Mouse (Mus musculus) MN1 (cell line): ENCODE data around the gene Sc5d.

Source experiments
- DNase-seq: peaks from one replicate; pipeline ENCODE4 v3.0.0-alpha.2; 2016; ENCODE audit warnings: low spot score

Sc5d gene

DNA sequence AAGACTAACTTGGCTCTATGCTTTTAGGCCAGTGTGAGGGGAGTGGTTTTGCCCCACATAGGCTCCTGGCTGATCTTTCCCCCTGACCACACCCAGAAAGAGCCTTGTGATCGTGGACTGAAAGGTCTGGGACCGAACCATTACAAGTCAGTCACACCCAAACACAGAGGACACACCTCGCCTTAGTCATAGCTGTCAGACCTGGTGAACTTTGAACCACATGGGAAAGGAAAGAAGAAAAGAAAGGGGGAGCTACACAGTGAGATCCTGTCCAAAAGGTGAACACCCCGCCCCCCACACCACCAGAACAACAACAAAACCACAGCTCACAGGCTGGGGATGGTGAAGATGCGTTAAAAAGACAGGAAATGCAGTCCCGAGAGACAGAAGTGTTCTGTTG, 14.9 kb downstream of the Sc5d start:
- no peak for DNase-seq

DNA sequence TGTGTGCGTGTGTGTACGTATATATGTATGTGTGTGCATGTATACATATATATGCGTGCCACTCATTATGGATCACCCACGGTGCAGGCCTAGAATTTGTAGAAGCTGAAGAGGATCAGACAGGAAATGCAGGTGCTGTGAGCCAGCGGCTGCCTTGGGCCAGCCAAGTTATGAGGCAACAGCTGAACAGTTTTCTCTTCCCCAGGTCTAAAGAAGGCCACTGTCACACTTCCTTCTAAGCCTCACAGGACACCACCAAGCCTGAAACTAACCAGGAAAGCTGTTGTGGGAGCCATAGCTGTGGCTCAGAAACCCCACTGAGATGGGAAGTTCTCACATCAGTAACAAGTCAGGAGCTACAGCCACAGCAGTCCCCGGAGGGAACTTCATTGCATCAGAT, 17.4 kb downstream of the Sc5d start:
- DNase-seq = no peak

DNA sequence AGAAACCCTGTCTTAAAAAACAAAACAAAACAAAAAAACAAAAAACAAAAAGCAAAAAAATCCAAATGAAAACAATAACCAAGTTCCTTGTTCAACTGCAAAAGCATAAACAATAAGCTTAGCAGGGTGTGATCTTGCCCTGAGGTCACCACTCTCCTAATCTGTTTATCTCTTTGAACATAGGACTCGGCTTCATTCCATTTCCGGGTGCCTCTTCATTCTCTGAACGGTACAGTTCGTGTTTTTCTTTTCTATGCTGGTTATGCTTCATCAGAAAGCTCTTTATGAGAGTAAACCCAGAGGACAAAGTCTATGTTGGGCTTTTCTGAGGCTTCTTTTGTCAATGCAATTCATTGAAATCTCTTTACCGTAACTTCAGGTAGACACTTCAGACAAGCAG, 19.9 kb downstream of the Sc5d start:
- no peak for DNase-seq

DNA sequence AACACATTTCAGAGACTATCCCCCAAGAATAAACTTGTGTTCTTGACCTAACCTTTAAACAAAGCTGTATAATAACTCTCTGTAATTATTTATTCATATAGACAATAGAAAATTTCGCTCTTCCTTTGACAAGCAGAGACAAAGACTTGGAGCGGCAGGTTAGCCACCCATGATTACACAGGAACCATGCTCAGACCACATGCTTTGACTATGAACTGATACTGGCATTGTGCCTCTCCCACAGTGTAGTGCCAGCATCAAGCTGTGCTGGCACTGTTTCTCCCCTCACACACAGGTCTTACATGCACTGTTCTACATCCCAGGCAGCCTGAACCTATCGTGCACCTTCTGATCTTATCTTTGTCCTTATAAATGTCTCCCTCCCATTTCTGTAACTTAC, 23.0 kb downstream of the Sc5d start:
- DNase-seq = no peak

DNA sequence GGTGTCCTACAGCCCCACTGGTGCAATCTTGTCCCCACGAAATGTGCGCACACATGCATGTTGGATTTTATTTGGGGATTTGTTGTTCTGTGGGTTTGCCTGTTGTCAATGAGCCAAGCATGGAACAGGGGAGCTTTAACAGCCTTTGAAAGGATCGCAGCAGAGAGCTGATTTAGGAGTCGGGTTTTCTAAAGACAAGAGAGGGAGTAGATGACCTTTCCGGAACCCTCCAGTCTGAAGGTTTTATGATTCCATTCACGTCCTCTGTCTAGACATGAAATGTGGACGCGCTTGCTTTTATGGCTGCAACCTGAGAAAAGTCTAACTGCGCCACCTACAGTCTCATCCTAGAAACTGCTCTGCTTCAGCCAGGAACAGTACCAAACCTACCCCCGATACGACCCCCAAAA, 23.5 kb downstream of the Sc5d start:
- no peak for DNase-seq

DNA sequence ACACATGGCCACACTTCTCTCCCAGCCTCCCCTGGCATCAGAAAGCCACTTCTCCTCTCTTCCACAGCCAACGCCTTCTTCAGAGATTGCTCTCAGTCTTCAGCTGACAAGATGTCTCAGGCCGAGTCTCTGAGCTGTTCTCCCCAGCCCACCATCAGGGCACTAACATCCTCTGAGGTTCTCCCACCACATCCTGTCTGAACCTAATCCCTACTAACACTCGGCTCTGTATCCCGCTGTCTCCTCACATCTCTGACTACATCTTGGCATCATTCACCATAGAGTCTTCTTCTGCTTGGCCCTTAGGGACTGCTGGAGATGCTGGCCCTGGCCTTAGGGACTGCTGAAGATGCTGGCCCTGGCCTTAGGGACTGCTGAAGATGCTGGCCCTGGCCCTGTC, 25.2 kb downstream of the Sc5d start:
- no peak for DNase-seq

DNA sequence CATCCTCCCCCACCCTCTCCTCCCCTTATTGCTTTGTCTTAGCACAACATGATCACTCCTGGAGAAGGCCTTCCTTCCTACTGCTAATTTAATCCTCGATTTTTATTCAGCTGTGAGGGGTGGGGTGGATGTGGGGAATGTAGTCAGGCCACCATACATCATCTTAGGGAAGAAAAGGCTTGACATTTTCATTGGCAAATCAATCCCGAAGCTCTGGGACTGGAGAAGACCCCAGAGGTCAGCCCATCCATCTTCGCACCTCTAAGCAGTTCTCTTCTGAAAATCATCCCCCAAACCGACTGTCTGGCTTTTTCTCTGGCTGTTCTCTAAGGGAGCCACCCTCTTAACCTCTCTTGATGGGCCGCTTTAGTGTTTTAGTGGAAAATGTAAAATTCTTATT, 32.9 kb downstream of the Sc5d start:
- no peak for DNase-seq

DNA sequence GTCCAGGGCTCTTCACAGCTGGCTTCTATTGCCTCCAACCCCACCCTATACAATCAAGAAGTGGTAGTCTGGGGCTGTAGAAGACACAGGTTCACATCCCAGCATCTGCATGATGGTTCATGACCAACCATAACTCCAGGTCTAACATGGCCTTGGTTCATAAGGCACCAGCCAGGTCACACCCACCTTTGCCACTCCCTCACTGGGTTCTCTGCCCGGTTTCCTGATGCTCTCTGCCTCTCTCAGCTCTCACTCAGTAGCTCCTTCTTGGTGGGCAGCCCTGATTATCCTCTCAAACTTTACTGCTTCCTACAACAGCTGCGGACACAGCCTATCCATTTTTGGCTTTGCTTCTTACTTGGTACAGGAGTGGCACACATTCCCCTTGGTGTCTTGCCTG, 33.7 kb downstream of the Sc5d start:
- no peak for DNase-seq

DNA sequence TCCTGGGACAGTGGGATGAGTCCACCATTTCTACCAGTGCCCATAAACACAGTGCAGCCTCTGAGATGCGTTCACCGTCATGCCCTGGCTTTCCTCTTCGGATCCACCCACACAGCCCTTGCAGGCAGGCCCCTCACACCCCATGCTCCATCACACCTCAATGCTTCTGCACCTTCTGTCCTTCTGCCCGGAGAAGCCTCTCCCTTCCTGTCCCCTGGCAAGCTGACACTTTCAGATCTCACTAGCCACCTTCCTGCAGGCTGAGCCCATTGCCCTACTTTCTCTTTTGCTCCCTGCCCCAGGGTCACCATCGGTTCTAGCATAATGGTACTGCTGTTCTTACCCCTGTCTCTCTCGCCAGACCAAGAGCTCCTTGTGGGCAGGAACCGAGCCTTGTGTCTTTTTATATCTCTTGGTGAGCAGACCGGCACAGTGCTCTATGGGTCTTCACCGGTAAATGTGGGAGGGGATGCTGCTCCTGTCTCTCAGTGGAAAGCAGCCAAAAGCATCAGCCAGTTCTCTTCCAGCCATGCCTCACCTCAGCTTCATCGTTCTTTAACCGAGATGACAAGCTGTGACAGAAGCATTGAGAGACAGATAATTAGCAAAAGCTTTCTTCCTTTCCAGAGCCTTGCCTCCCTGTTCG, 34.5 kb downstream of the Sc5d start:
- DNase-seq = no peak

DNA sequence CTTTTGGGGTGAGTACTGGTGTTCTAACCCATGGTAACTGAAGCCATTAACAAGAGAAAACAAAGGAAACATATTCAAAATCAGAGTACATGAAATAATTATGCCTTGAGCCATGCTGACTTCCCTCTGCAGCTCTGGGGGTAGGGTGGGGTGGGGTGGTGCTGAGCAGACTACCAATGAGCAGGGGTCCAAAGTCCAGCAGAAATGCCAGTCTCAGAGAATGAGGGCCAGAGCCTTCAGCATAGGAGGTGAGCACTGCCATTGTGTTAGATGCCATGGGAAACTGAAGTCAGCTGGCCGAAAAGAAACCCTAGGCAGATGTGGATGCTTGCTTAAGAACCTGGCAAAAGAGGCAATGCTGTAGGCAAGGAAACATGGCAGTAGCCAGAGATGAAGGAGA, 36.3 kb downstream of the Sc5d start:
- DNase-seq = no peak

DNA sequence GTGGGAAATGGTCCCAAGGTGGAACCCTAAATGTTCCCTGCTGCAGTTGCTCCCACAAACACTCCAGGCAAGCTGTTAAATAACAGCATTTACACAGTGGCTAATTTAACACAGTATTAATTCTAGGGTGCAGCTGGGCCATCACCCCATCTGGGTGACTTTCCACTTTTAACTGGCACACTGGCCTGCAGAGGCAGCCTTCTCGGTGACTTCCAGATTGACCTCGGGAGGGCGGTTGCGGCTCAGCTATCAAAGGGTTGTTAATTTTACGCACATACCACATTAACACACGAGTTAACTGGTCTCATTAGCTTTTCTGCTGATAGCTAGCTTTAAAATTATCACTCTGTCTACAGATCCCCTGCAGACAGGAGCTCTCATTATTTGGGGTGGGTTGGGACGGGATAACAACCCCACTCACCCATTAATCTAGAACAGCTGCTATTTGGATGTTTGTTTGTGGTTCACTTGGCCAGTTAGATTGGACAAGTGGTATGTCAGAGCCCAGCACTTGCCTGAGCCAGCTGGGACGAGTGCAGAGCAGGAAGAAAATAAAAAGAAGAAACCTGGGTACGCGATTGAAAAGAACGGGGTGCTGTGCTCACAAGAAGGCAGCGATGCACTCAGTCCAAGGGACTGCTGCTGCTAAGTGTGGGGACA, 44.9 kb downstream of the Sc5d start:
- no peak for DNase-seq

DNA sequence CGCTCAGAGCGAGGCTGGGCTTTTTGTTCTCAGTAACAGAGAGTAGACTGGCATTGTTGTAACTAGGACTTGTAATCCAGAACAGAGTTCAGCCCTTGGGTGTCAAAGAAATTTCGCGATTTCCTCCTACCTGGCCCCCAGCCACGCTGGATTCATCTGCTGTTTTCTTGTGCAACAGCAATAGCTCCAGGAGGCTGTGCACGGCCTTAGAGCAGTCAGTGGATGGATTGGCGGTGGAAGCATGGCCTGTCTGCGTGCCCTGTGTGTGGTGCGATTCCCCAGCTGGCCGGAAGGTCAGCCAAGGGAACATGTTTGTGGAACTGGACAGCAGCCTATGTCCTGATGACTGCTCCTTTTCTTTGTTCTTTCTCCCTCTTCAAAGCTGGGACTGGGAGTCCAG, 46.4 kb downstream of the Sc5d start:
- DNase-seq = no peak

DNA sequence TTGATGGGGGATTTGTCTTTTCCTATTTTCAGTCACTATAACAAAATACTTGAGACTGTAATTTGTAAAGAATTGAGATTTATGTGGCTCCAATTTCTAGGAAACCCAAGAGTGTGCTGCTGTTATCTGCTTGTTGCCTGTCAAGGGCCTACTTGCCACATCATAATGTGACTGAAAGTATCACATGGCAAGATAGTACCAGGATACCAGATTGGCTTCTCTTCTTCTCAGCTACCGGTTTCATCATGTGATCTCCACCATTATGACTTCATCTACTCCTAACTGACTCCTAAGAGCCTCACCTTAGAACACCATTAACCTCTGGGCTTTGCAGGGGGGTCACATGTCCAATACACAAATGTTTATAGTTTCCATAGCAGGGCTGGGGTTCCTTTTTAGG, 49.9 kb downstream of the Sc5d start:
- no peak for DNase-seq

DNA sequence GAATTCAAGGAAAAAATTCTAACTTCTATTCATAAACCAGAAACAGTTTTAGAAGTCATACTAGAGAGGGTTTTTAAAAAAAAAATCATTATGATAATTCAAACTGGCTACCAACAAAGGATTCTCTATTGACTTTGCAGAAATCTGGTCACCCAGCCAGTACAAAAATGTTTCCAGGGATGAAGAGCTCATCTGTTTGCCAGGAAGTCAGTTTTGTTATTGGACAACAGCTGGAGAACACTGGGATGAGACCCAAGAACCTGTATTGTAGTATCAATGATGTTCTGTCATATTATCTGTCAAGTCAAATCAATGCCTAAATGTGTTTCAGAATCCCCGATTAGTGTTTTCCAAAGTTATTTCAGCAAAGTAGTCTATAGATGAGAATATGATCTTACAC, 50.9 kb downstream of the Sc5d start:
- no peak for DNase-seq

DNA sequence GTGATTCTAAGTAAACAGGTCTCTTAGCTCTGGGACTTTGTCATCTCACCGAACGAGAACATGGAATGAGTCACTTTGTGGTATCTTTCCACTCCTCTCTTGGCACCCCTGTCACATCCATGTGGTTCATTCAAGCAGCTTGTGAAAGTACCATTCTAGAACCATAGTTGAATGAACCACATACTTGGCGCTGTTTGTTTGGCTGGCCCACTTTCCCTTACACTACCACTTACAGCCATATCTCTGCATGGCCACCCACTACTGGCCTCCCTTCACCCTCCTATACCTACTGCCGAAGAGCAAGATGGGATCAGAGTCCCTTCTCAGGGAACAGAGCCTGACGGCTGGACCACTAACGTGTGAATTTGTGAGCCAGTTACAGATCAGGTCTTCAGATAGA, 54.4 kb downstream of the Sc5d start:
- no peak for DNase-seq

DNA sequence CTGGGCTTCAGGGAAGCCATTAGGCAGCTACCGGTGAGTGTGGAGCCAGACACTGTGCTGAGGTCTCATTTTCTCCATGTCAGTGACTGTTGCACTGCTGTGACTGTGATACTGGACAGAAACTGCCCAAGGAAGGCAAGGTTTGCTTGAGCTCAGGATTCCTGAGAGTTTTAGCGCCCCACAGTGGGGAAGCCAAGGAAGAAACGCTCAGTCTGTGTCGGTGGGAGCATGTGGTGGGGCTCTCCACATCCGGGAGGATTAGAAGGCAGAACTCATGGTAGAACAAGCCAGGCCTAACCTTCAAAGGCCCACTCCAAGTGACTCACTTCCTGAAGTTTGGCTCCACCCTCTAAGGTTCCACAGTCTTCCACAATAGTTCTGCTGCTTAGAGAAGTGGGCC, 55.6 kb downstream of the Sc5d start:
- DNase-seq = no peak

DNA sequence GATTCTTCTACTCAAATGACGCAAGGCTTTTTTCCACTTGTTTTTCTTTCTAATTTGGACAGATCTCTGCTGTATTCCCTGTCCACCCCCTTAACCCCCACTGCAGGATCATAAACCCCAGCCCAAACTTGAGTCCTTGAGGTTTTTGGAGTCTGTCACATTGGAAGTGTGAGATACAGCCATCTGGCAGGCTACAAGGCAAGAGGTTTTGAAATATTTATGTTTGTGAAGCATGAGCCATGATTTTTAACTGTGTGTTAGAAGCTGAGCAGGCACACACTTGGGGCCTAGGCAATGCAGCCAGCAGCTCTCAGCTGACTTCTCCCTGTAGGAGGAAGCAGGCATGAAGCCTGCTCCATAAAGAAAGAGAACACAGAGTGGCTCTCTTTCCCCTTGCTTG, 57.3 kb downstream of the Sc5d start:
- DNase-seq = no peak

DNA sequence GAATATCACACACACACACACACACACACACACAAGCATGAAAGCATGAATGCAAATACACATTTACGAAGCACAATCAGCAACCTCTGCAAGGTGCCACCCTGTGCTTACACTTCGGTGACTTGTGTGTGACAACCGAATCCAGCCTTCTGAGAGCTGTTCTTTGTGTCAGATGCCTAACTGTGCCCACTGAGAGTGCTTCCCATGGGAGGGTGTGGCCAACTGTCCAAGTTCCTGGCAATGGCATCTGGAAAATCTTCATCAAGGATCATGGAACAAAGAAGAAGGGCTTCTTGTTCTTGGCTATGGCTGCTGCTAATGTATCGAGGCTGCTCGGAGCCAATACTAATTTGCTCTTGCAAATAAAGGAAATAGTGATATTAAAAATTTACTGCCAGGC, 61.8 kb downstream of the Sc5d start:
- no peak for DNase-seq
